Mouse (Mus musculus): ENCODE measurements around the gene Bach2.

DNA sequence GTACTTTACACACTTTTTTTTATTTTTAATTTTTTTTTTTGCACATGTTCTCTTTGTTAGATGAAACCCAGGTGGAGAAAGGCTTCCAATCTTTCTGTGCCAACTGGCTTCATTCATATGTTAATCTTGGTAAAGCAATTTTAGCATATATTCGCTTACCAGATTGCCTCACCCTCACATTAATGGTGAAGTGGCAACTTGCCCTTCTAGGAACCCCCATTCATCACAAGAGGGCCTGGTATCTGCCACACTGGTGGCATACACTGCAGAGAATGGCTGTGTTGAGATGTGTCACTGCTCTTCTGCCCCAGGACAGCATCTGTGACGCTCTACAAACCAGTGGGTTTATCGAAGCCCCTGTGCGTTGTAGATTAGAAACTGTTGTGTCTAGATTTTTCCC, 183.8 kb downstream of the Bach2 start:
- TF ChIP-seq CTCF (IDR thresholded peaks at IDR 0.05; ENCODE audit: low read depth) (no peak), EP300 (IDR thresholded peaks at IDR 0.05; ENCODE audit: low read depth) (no peak)

Measured in heart, postnatal 0 days (tissue).